Mouse (Mus musculus) monocyte, adult 2 months (primary cell): Measurements from ENCODE around the gene Arid1a.
"Not testable (repeated sequence)": the region's sequence is repeated elsewhere in the genome, so short reads cannot be mapped to it uniquely, and the experiment has no call there.

Experiments used
- DNase-seq, 2 experiments: peaks; one replicate each; pipeline ENCODE4 v3.0.0; 2022; ENCODE audit warnings: low spot score in 2 of 2, low read depth in 1 of 2

Arid1a gene

DNA sequence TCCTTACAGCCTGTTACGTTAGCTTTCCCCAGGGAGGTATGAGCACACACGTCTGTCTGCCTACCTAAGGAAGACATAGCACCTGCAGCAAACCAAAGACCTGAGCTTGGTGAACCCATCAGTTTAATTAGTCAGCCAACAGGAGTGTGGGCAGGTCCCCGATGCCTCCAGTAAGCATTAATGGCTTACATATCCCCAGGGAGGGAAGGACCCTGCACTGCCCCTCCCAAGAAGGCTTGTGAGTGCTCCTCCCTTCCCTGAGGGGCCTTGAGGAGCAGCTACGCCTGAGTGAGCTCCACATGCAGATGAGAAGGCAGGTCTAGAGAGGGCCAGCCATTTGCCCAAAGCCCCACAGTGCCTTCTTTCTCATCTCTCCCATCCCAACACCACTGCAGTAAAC is 100.3 kb downstream of the Arid1a start:
- DNase-seq: no peak

DNA sequence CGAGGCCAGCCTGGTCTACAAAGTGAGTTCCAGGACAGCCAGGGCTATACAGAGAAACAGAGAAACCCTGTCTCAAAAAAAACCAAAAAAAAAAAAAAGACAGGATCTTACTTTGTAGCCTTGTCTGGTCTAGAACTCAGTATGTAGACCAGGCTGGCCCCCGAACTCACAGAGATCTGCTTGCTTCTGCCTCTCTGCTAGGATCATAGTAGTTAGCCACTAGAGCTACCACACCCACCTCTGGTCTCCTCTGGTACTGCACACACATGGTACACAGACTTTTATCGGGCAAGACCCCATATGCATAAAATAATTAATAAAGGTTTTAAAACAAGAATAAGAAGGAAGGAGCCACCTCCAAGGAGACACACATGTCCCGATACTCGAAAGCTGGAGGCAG is 102.5 kb downstream of the Arid1a start:
- DNase-seq: not testable (repeated sequence)

DNA sequence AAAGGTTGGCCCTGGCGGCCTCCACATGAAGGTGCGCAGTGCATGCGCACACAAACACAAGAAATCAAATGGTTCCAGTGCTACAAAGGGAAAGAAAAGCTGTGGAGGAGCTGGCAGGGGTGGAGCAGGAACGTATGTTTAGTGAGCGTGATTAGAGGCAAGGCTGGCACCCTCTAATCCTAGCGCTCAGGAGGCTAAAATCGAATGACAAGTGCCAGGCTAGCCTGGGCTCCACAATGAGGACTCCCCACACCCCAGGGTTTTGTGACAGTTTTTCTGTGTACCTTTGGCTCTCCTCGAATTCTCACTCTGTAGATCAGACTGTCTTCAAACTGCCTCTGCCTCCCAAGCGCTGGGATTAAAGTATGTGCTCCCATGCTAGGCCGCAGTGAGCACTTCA is 103.8 kb downstream of the Arid1a start:
- DNase-seq: no peak

DNA sequence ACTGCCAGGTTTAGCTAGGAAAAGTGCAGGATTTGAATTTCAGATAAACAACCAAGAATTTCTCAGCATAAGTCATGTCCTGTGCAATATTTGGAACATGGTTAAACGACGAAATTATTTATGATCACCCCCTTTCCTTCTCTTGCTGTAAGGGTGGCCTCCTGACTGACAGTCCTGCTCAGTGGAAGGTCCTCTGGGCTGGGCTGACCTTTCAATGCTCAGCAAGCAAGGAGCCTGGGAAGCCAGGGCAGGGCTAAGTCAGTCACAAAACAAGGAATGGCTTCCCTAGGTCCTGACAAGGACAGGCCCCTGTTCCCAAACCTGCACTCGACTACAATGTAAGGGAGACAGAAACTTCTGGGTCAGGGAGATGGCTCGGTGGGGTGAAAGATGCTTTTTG is 104.6 kb downstream of the Arid1a start:
- no peak for DNase-seq

DNA sequence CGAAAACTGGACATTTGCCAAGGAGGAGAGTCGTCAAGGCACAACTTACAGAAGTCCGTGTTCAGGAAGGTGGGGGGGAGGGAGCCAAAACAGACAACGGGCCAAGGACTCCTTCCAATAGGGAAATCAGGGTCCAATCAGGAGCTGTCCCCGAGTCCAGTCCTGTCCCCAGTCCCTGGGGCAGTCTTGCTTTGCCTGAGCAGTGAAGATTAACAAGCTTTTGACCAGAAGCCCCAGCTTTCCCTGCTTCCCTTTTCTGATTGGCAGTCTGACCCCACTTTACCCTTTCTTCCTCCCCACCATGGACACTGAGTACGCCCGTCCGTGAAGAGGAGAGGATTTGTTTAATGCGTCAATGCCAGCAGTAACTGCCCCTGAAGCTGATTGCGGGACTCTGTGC is 105.1 kb downstream of the Arid1a start:
- no peak for DNase-seq

DNA sequence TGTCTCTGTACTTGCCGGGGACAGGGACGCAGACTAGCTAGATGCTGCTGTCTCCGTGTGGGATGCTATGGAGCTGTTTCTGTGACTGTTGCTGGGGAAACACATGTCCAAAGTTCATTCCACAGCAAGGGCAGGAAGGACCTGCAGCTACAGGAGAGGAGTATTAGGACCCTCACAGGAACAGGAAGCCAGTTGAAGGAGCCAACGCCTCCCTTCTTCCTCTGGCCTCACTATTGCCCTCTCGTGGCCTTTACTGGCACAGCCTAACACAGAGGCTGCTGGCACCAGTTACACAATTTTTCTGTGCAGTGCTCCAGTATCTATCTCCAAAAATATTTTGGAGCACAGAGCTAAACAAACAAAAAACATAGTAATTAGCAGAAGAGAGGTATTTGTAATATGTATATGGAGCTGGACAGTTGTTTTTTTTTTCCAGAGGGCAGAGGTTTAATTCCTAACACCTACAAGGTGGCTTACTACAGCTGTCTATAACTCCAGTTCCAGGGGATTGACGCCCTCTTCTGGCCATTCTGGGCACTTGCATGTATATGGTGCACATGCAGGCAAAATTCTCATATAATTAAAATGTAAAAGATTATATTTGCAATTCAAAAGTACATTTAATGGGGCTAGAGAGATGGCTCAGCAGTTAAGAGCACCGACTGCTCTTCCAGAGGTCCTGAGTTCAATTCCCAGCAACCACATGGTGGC is 106.4 kb downstream of the Arid1a start, which contains the start of gene Zdhhc18:
Gene Zdhhc18 (minus strand): TSS at position 166 of the 711 bp plus-strand sequence.
- DNase-seq: peak; percentile 68 to 74

DNA sequence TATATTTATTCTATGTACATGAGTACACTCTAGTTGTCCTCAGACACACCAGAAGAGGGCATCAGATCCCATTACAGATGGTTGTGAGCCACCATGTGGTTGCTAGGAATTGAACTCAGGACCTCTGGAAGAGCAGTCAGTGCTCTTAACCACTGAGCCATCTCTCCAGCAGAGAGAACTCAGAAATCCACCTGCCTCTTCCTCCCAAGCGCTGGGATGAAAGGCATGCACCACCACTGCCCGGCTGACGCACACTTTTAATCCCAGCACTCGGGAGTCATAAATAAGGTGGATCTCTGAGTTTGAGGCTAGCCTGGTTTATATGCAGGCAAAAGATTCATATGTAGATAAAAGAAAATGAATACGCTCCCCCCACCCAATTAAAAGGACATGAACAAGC is 107.1 kb downstream of the Arid1a start:
- DNase-seq: not testable (repeated sequence)

DNA sequence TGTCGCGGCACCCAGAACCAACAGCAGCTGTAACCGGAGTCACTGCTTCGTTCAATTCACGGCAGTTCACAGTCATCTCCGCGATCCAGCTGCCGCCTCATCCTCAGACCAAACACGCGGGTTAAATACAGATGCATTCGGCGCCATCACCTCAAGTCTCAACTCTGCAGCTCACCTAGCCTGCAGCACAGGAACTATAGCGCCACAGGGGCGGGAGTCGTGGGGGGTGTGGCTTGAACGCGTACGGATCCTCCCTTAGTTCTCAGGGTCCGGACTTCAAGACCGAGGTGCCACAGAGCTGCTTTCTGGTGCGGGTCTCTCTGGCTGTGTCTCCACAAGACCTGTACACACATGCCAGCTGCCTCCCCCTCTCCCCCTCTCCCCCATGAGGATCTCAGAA is 110.9 kb downstream of the Arid1a start:
- DNase-seq: no peak

DNA sequence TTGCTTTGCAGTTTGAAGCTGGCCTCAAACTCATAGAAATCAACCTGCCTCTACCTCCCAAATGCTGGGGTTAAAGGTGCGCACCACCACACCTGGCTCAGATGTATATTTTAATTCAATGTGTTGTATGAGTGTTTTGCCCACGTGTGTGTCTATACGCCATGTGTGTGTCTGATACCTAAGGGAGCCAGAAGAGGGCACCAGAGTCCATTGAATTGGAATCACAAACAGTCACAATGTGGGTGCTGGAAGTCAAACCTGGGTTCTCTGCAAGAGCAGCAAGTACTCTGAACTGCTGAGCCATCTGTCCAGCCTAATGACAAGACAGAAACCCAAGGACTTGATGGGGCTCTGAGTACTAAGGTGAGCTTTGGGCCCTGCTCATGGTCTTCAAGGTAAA is 111.4 kb downstream of the Arid1a start:
- no peak for DNase-seq

DNA sequence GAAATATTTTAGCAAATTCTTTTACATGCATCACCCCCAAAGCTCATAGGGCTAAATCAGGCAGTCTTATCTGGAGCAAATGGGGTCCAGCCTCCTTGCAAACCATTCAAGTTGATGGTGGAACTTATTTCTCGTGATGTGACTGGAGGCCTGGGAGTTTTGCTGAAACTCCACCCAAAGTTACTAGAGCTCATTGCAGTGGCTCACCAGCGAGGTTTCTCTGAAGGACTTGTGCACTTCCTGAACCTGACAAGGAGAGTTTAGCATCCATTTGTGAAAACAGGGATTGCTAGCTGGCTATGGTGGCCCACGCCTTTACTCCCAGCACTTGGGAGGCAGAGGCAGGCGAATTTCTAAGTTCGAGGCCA is 122.5 kb downstream of the Arid1a start:
- no peak for DNase-seq

DNA sequence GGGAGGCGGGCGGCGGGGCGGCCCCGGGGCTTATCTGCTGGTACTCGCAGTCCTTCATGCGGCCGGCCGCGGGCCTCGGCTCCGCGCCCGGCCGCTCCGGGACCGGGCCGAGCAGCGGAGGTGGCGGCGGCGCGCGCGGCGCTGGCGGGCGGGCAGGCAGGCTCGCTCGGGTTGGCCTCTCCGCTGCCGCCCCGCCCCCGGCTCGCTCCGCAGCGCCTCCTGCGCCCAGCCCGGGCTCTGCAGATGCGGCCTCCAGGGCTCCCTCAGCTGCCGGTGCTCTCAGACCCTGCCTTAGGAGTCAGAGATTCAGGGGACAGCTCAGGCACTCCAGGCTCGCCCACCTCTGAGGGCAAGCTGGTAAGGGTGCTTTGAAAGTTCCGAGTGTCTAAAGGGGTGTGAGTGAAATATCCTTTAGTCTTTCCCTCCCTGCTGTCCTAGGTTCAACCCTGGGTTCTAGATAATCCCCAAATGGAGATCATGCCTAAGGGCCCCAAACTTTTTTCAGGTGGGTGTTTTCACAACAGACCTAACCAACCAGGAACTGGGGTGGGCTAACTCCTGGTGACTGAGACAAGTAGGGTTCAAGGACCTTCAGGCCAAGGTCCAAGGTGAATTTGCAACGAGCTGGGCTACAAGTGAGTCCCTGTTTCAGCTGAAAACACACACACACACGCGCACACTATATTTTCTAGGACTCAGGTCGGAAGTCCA is 123.1 kb downstream of the Arid1a start:
- peak; percentile 58 to 83 for DNase-seq

DNA sequence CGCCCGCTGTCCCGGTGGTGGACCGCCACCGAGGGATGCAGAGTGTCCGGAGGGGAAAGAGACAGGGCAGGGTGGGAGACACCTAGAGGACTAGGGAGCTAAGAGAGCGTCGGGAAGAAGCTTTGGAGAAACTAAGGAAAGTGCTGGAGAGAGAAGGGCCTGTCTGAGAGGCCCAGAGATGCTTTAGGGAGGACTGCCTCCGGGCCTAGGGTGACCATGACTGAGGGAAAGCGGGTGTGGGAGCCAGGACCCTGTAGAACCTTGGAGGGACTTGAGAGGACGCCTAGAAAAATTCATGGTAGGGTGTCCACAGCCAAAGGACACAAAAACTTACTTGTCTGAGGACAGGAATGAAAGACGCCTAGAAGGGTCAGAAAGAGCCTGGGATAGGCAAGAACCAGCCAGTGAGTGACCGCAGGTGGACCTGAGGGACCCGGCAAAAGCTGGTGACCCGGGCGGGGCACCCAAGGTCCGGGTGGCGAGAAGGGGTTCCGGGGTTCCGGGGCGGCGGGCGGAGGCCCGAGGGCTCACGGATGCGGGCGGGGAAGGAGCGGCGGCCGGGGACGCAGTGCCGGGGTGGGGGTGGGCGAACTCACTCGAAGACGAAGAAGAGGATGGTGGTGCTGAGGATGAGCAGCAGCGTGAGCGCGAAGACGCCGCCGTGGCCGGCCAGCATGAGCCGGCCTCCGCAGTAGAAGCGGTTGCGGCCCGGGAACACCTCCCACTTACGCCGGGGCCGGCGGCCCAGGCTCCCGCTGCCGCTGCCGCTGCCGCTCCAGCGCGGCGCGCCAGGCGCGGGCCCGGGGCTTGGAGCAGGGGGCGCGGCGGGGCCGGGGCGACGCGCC is 123.9 kb downstream of the Arid1a start:
- no peak for DNase-seq

DNA sequence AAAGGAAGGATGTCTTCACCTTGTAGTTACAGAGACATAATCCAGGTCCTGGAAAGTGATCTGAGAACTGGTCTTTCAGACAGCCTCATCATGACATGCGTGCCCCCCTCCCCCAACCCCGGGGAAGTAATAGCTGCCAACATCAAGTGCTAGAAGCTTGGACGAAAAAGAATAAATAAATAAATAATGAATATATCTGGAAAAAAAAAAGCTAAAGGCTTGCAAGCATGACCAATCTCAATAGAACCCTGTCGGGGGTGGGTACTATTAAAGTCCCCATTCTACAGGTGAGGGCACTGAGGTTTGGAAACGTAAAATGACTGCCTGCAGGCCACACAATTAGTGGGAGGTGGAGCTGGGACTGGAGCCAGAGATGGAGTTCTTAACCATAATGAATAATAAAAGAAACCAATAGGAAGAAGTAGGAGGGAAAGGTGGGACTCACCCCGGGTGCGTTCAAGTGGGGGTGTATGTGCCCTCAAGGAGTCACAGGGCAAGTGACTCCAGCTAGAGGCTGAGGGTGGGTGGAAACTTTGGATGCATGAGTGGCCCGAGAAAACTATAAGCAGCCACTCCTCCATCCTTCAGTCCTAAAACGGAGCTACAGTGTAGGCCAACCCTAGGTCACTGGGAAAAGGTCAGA is 124.7 kb downstream of the Arid1a start:
- no peak for DNase-seq

DNA sequence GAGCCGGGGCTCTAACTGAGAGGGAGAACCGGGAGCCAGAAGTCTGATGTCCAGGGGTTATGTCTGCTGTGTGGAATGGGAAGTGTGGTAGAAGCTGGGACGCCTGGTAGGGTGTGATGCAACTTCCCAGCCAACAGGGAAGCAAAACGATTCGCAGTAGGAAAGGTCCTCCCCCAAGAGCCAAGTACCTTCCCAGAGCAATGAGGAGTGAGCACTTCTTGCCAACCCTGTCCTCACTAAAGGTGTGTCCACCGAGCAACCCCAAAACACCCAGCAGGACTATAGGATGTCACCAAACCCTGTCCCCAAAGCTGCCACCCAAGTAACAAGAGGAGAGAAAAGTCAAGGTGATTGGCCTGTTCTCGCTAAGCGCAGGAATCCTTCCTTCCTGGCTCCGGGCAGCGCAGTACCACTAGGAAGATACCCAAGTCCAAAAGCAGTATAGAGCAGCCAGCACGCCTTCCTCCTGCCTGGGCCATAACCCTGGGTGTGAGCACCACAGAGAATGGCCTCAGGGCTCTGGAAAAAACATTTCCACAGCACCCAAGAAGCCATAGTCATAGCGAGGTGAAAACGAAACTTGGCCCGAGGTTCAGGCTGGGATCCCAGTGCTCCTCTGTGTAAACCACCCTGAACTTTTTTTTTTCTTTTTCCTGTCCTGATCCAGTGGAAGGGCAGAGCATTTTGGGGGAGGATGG is 125.3 kb downstream of the Arid1a start:
- peak in 1 of 2 experiments; percentile 20 for DNase-seq

DNA sequence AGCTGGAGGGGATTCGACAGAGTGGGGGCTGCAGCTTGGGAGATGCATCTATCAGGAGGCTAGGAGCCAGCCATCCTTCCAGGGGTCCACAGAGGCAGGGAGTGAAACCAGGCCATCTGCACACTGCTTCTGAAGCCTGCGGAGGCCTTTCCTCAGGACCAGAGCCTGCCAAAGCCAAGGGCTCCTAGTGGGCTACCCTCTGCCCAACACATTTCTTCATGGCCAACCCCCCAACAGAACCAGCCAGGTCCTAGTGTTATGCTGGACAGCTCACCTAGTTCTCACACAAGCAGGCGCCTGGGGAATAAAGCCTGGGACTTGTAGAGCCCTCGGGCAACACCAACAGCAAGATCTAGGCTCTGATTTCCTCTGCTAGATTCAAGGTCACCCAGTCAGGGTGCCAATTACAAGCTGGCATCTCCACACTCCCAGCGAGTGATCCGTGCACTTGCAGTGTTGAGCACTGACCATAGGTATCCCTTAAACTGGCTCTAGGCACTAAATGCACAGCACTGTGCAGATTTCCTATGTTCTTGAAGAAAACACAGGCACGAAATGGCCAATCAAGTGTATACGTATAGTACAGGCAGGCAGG is 126.1 kb downstream of the Arid1a start:
- no peak for DNase-seq

DNA sequence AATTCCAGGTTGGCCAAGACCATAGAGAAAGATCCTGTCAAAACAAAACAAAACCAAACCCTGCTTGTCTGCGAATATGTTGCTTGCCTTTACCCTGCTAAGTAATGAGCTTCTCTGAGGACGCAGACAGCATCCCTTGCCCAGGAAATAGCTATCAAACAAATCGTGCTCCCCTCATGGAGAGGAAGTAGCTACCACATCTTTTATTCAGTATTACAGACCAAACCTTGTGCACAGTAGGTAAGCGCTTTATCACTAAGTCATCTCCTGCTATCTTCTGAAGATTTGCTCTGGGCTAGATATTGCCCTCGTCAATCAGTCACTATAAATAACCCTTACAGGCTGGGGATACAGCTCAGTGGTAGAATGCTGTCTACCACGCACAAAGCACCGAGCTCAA is 127.4 kb downstream of the Arid1a start:
- no peak for DNase-seq
